Mouse (Mus musculus): Measurements from ENCODE around the gene Brdt. TPM values are rescaled to one million over a fixed set of nuclear protein-coding genes. Genes with fewer than 3 reads are reported as not detected.
A peak's percentile ranks its signal among the peaks of the same experiment; 100 is the strongest.
"Not testable (repeated sequence)": the region's sequence is repeated elsewhere in the genome, so short reads cannot be mapped to it uniquely, and the experiment has no call there.

Brdt gene
- polyA plus RNA-seq, 3 experiments from 2014 or later = 0.62 TPM; not detected in 2

GRCm38 (mm10) chr5:107340404-107340803 is 9.4 kb downstream of the Brdt start:
- ATAC-seq = no peak

- no peak for ATAC-seq
These were observed 11.9 kb downstream of the Brdt start for GRCm38 (mm10) chr5:107342891-107343290.

- ATAC-seq = no peak
These were observed 15.3 kb downstream of the Brdt start for GRCm38 (mm10) chr5:107346214-107346613.

- ATAC-seq = no peak
These were observed 21.6 kb downstream of the Brdt start for GRCm38 (mm10) chr5:107352566-107352965.

GRCm38 (mm10) chr5:107353981-107354380 is 23.0 kb downstream of the Brdt start:
- no peak for ATAC-seq

- ATAC-seq = no peak
These were observed 24.8 kb downstream of the Brdt start for GRCm38 (mm10) chr5:107355801-107356200.

- ATAC-seq = no peak
These were observed 26.8 kb downstream of the Brdt start for GRCm38 (mm10) chr5:107357723-107358122.

GRCm38 (mm10) chr5:107359395-107360053 is 28.6 kb downstream of the Brdt start:
- ATAC-seq = peak; percentile 99

- no peak for ATAC-seq
These were observed 29.2 kb downstream of the Brdt start for GRCm38 (mm10) chr5:107360054-107360730.

GRCm38 (mm10) chr5:107370040-107370439 is 39.1 kb downstream of the Brdt start:
- ATAC-seq = no peak

- no peak for ATAC-seq
These were observed 40.4 kb downstream of the Brdt start for GRCm38 (mm10) chr5:107371335-107371734.

GRCm38 (mm10) chr5:107373256-107373655 is 42.3 kb downstream of the Brdt start:
- no peak for ATAC-seq

- not testable (repeated sequence) for ATAC-seq
These were observed 55.5 kb downstream of the Brdt start for GRCm38 (mm10) chr5:107386448-107386847.

- ATAC-seq = no peak
These were observed 56.8 kb downstream of the Brdt start for GRCm38 (mm10) chr5:107387788-107388187.

GRCm38 (mm10) chr5:107389373-107389772 is 58.4 kb downstream of the Brdt start:
- no peak for ATAC-seq

- no peak for ATAC-seq
These were observed 63.5 kb downstream of the Brdt start for GRCm38 (mm10) chr5:107394437-107394836.

GRCm38 (mm10) chr5:107402436-107402835 is 71.5 kb downstream of the Brdt start, which contains the start of gene Ephx4:
TSS of gene Ephx4 (plus strand) at chr5:107402736.
- ATAC-seq = peak; percentile 22

GRCm38 (mm10) chr5:107403011-107403946 is 72.3 kb downstream of the Brdt start:
- ATAC-seq = peak; percentile 53

- ATAC-seq = no peak
These were observed 73.2 kb downstream of the Brdt start for GRCm38 (mm10) chr5:107403947-107404684.

GRCm38 (mm10) chr5:107405361-107405760 is 74.4 kb downstream of the Brdt start:
- no peak for ATAC-seq

- no peak for ATAC-seq
These were observed 79.3 kb downstream of the Brdt start for GRCm38 (mm10) chr5:107410305-107410704.

- ATAC-seq = no peak
These were observed 80.4 kb downstream of the Brdt start for GRCm38 (mm10) chr5:107411326-107411725.
